8 mouse cellular contexts compared by ENCODE assay signal in the genomic region with DNA sequence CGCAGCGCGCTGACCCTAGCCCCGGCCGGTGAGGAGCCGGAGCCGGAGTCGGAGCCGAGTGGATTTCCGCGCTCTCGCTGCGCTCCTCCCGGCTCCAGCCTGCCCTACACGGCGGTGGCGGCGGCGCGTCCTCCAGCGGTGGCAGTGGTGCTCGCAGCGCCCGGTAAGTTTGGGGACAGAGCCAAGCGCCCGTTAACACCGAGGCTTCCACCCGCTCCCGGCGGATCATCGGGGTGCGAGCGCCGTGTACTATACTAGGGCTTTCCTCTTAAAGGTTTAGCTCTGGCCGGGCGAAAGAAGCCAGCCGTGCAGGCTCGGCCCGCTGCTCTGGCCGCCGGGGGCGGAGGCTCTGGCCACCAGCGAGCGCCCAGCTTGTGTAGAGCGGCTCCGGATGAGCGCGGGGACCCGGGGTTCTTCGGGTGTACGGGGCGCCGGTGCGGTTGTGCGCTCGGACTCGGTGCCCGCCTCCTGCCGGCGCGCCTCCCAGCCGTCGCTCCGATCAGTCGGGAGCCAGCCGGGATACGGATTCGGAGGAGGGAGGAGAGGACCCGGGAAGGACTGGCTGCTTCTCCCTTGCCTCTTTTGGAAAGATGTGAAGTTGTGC. TPM values are rescaled to one million over a fixed set of nuclear protein-coding genes. Genes with fewer than 3 reads are reported as not detected.
A peak's percentile ranks its signal among the peaks of the same experiment; 100 is the strongest.
DNase-seq lines count a peak whose midpoint lies in the region; ATAC-seq and TF ChIP-seq lines count a peak whose summit lies in the region.

No protein-coding gene starts in this region.

- under 1% methylated on average over 69 of the region's 69 CpGs for WGBS in kidney, adult 2 months
- under 1% methylated on average over 69 of the region's 69 CpGs for WGBS in forebrain, embryonic 10.5 days
- WGBS in hindbrain, embryonic 13.5 days: under 1% methylated on average over 69 of the region's 69 CpGs
- under 1% methylated on average over 69 of the region's 69 CpGs for WGBS in liver, embryonic 13.5 days (ENCODE audit: insufficient replicate concordance)

- DNase-seq in kidney, adult 2 months: no peak
- DNase-seq in kidney, postnatal 14 days: no peak
- DNase-seq in forebrain, embryonic 10.5 days (ENCODE audit: extremely low spot score, low spot score): no peak
- no peak for DNase-seq in liver, embryonic 13.5 days
- peak; percentile 72 for DNase-seq in right cerebral cortex, adult 18-20 months

- H3K36me3 ChIP-seq in kidney, adult 2 months (ENCODE audit: control insufficient read depth, insufficient read depth, low read length): no peaks in the 10 kb centered on the region
- no peaks in the 10 kb centered on the region for H3K36me3 ChIP-seq in ES-Bruce4 (ENCODE audit: control insufficient read depth, insufficient read depth, low read length, poor library complexity, severe bottlenecking)
- no peaks in the 10 kb centered on the region for H3K36me3 ChIP-seq in forebrain, embryonic 10.5 days (replicated peaks)
- H3K36me3 ChIP-seq in hindbrain, embryonic 13.5 days: no peaks in the 10 kb centered on the region
- H3K36me3 ChIP-seq in liver, embryonic 13.5 days: no peaks in the 10 kb centered on the region

- H3K4me1 ChIP-seq in kidney, adult 2 months (ENCODE audit: control insufficient read depth, insufficient read depth, low read length): peaks cover 31% of the 10 kb centered on the region
- no peaks in the 10 kb centered on the region for H3K4me1 ChIP-seq in ES-Bruce4 (ENCODE audit: control insufficient read depth, insufficient read depth, low read length)
- H3K4me1 ChIP-seq in forebrain, embryonic 10.5 days: peaks cover 79% of the 10 kb centered on the region
- H3K4me1 ChIP-seq in hindbrain, embryonic 13.5 days (replicated peaks): peaks cover 67% of the 10 kb centered on the region
- H3K4me1 ChIP-seq in liver, embryonic 13.5 days (replicated peaks): peaks cover 74% of the 10 kb centered on the region

- H3K4me2 ChIP-seq in hindbrain, embryonic 13.5 days: peak overlapping the region; percentile 98
- peak overlapping the region; percentile 98 for H3K4me2 ChIP-seq in liver, embryonic 13.5 days

- no peaks in the 10 kb centered on the region for H3K9me3 ChIP-seq in ES-Bruce4 (replicated peaks; ENCODE audit: control insufficient read depth, insufficient read depth, low read length, poor library complexity, severe bottlenecking)
- H3K9me3 ChIP-seq in forebrain, embryonic 10.5 days: no peaks in the 10 kb centered on the region
- no peaks in the 10 kb centered on the region for H3K9me3 ChIP-seq in hindbrain, embryonic 13.5 days
- H3K9me3 ChIP-seq in liver, embryonic 13.5 days (replicated peaks): no peaks in the 10 kb centered on the region

- H3K27ac ChIP-seq in kidney, adult 2 months (ENCODE audit: insufficient read depth, low read depth, low read length): peak overlapping the region; percentile 97
- no peak overlapping the region for H3K27ac ChIP-seq in ES-Bruce4 (ENCODE audit: insufficient read depth, low read length)
- peak overlapping the region; percentile 98 for H3K27ac ChIP-seq in forebrain, embryonic 10.5 days
- H3K27ac ChIP-seq in hindbrain, embryonic 13.5 days: peak overlapping the region; percentile 99
- peak overlapping the region; percentile 92 for H3K27ac ChIP-seq in liver, embryonic 13.5 days

- H3K4me3 ChIP-seq in kidney, adult 2 months (ENCODE audit: insufficient read depth, low read depth, low read length): peak overlapping the region; percentile 97
- peak overlapping the region; percentile 62 for H3K4me3 ChIP-seq in ES-Bruce4 (ENCODE audit: low read depth, low read length)
- H3K4me3 ChIP-seq in forebrain, embryonic 10.5 days: peak overlapping the region; percentile 98
- H3K4me3 ChIP-seq in hindbrain, embryonic 13.5 days: peak overlapping the region; percentile 99
- peak overlapping the region; percentile 78 for H3K4me3 ChIP-seq in liver, embryonic 13.5 days (replicated peaks)

- TF ChIP-seq EP300 in ES-Bruce4 (IDR thresholded peaks at IDR 0.05; ENCODE audit: insufficient read depth, low read depth, low read length): no peak

- H3K27me3 ChIP-seq in kidney, adult 2 months (replicated peaks; ENCODE audit: control insufficient read depth, insufficient read depth, low read length): no peaks in the 10 kb centered on the region
- H3K27me3 ChIP-seq in ES-Bruce4 (ENCODE audit: control insufficient read depth, insufficient read depth, low read length, poor library complexity, severe bottlenecking): peaks cover 6% of the 10 kb centered on the region
- H3K27me3 ChIP-seq in forebrain, embryonic 10.5 days (ENCODE audit: poor library complexity, severe bottlenecking): peaks cover 4% of the 10 kb centered on the region
- no peaks in the 10 kb centered on the region for H3K27me3 ChIP-seq in hindbrain, embryonic 13.5 days
- peaks cover 78% of the 10 kb centered on the region for H3K27me3 ChIP-seq in liver, embryonic 13.5 days

- 0 out of 2 replicates have a peak, but pooled peaks have one; percentile 15 for ATAC-seq in hindbrain, embryonic 13.5 days (ENCODE audit: low FRiP score)
- peak; percentile 59 for ATAC-seq in liver, embryonic 13.5 days (ENCODE audit: low read depth)
- no peak for ATAC-seq in erythroid progenitor cell, adult 5-6 weeks (replicated peaks; ENCODE audit: low FRiP score, poor library complexity, severe bottlenecking)

- no peak for TF ChIP-seq POLR2A in kidney, adult 2 months (IDR thresholded peaks at IDR 0.05; ENCODE audit: low read depth, low read length)
- no peak for TF ChIP-seq POLR2A in ES-Bruce4 (IDR thresholded peaks at IDR 0.05; ENCODE audit: insufficient read depth, low read length)

- peak overlapping the region; percentile 65 for H3K9ac ChIP-seq in ES-Bruce4 (ENCODE audit: low read depth, poor library complexity, severe bottlenecking)
- H3K9ac ChIP-seq in hindbrain, embryonic 13.5 days: peak overlapping the region; percentile 100
- H3K9ac ChIP-seq in liver, embryonic 13.5 days: peak overlapping the region; percentile 81

- peak; percentile 38 for TF ChIP-seq CTCF in kidney, adult 2 months (conservative IDR thresholded peaks at IDR 0.05; ENCODE audit: insufficient read depth, insufficient read length, low read depth, low read length)
- no peak for TF ChIP-seq CTCF in ES-Bruce4 (IDR thresholded peaks at IDR 0.05; ENCODE audit: low read depth, low read length)

RNA-seq across cellular contexts. Expression of gene Zmiz1, which starts 0.5 kb away (rescaled TPM):
- polyA plus RNA-seq in kidney, adult 2 months (2012; rRNA removed): 37.8 and 42.6 TPM in 2 replicates
- 22.5 and 27.4 TPM in 2 replicates for polyA plus RNA-seq in ES-Bruce4 (2011; ENCODE audit: insufficient read depth, insufficient read length, low read depth, missing spikeins)
- 38.8 and 42.5 TPM in 2 replicates for polyA plus RNA-seq in forebrain, embryonic 10.5 days (2016; fragmentation: Nextera tagmentation; extraction: Ambion mirVana)
- polyA plus RNA-seq in hindbrain, embryonic 13.5 days (2015; fragmentation: Nextera tagmentation; extraction: Ambion mirVana): 58.5 and 65.3 TPM in 2 replicates
- 4.5 TPM in 2 replicates for polyA plus RNA-seq in liver, embryonic 13.5 days (2015; fragmentation: Nextera tagmentation; extraction: Ambion mirVana)
- total RNA-seq in erythroid progenitor cell, adult 5-6 weeks (2015; ENCODE audit: low replicate concordance): 20.9 and 36.0 TPM in 2 replicates
- total RNA-seq in erythroid progenitor cell, adult 5-6 weeks (2017; ENCODE audit: low replicate concordance): 4.0 and 4.6 TPM in 2 replicates
